Mouse (Mus musculus) heart, adult 2 months (tissue): Measurements from ENCODE around the gene Grik4. TPM values are rescaled to one million over a fixed set of nuclear protein-coding genes. Genes with fewer than 3 reads are reported as not detected.

Source experiments
- DNase-seq, 2 experiments: peaks; one replicate each; pipeline ENCODE4 v3.0.0; 2021
- H3K27ac ChIP-seq: fragments of 200-600 bp; 2 replicates; pipeline ENCODE4 v1.8.1; 2022
- H3K27me3 ChIP-seq: fragments of 200-500 bp; 2 replicates; pipeline ENCODE4 v1.6.1; 2012; ENCODE audit warnings: mild to moderate bottlenecking, low read length, inconsistent platforms, mixed read lengths; ENCODE audit not compliant: control insufficient read depth, insufficient read depth
- H3K36me3 ChIP-seq: fragments of 200-500 bp; 2 replicates; pipeline ENCODE4 v1.6.1; 2012; ENCODE audit warnings: low read length, inconsistent platforms; ENCODE audit not compliant: control insufficient read depth, insufficient read depth
- H3K4me1 ChIP-seq: fragments of 200-500 bp; 2 replicates; pipeline ENCODE4 v1.6.1; 2011; ENCODE audit warnings: low read length; ENCODE audit not compliant: control insufficient read depth, insufficient read depth
- H3K4me3 ChIP-seq: fragments of 200-600 bp; 2 replicates; pipeline ENCODE4 v1.8.1; 2022
- H3K79me2 ChIP-seq: fragments of 200-500 bp; replicated peaks from 2 replicates; pipeline ENCODE4 v1.6.1; 2012; ENCODE audit warnings: mild to moderate bottlenecking, inconsistent platforms, low read length, moderate library complexity, mixed read lengths; ENCODE audit not compliant: control insufficient read depth, insufficient read depth
- H3K9ac ChIP-seq: fragments of 200-500 bp; 2 replicates; pipeline ENCODE4 v1.6.1; 2012; ENCODE audit warnings: low read depth, mild to moderate bottlenecking, control low read depth, inconsistent platforms, low read length, mixed read lengths
- CTCF ChIP-seq: fragments of 200-600 bp; IDR thresholded peaks from 2 replicates; pipeline ENCODE4 v1.8.1; 2022; ENCODE audit warnings: antibody characterized with exemption, mild to moderate bottlenecking, moderate library complexity
- EP300 ChIP-seq: fragments of 200-500 bp; IDR thresholded peaks from 2 replicates; pipeline ENCODE4 v1.6.1; 2011; ENCODE audit warnings: low read depth, low read length, control low read depth; ENCODE audit not compliant: insufficient read depth
- POLR2A ChIP-seq: fragments of 200-500 bp; IDR thresholded peaks from 2 replicates; pipeline ENCODE4 v1.6.1; 2011; ENCODE audit warnings: mild to moderate bottlenecking, low read depth, low read length, control low read depth; ENCODE audit not compliant: insufficient read depth
- WGBS: fragments of 180-500 bp; shearing (Covaris S2); methylation state at CpG from one replicate; pipeline ENCODE4 v1.1.7; 2018; 5-methylcytosine and 5-hydroxymethylcytosine counted together
- intact Hi-C: fragments of 180-260 bp; cut with DNase I; formaldehyde crosslinking; loops from one replicate; pipeline ENCODE4 v1.15.1; 2025
- polyA plus RNA-seq: library from polyadenylated mRNA; depleted of rRNA; stranded (reverse); fragments of >200 nt; gene quantifications from 2 replicates; pipeline ENCODE4 v1.2.3, GENCODE M21; 2012
- total RNA-seq, 2 experiments: library from RNA; stranded (reverse); gene quantifications; 2 replicates each; pipeline ENCODE4 v1.2.3; 2021

Grik4 gene
- total and polyA plus RNA-seq, 3 experiments = 0.02 to 0.09 TPM; not detected in 1

GRCm38 (mm10) chr9:42578106-42578505, 366.2 kb downstream of the Grik4 start:
- TF ChIP-seq EP300 = no peak
- TF ChIP-seq POLR2A = no peak
- TF ChIP-seq CTCF = no peak
- no peaks in the 10 kb centered on the region for H3K36me3 ChIP-seq
- H3K79me2 ChIP-seq = no peaks in the 10 kb centered on the region
- H3K9ac ChIP-seq = no peak overlapping the region
- H3K27ac ChIP-seq = no peak overlapping the region
- H3K27me3 ChIP-seq = no peaks in the 10 kb centered on the region; the same call in 1 of the 2 replicates
- H3K4me3 ChIP-seq = no peak overlapping the region
- intact Hi-C loops = no loop called here
- WGBS = 63% methylated on average over 7 of the region's 7 CpGs
- no peak for DNase-seq
- H3K4me1 ChIP-seq = no peaks in the 10 kb centered on the region

- DNase-seq = no peak
- H3K9ac ChIP-seq = no peak overlapping the region
- TF ChIP-seq CTCF (no peak), POLR2A (no peak), EP300 (no peak)
- intact Hi-C loops = loop anchor here (1.0 kb wide), 1 partner anchor 371 kb away; the partner anchor contains the start of gene Grik4
- WGBS = 49% methylated on average over 14 of the region's 14 CpGs
- no peak overlapping the region for H3K4me3 ChIP-seq
- no peaks in the 10 kb centered on the region for H3K36me3 ChIP-seq
- H3K4me1 ChIP-seq = no peaks in the 10 kb centered on the region
- H3K79me2 ChIP-seq = no peaks in the 10 kb centered on the region
- H3K27me3 ChIP-seq = no peaks in the 10 kb centered on the region; the same call in 1 of the 2 replicates
- no peak overlapping the region for H3K27ac ChIP-seq
Observed at GRCm38 (mm10) chr9:42573616-42574350, 370.5 kb downstream of the Grik4 start.

DNA sequence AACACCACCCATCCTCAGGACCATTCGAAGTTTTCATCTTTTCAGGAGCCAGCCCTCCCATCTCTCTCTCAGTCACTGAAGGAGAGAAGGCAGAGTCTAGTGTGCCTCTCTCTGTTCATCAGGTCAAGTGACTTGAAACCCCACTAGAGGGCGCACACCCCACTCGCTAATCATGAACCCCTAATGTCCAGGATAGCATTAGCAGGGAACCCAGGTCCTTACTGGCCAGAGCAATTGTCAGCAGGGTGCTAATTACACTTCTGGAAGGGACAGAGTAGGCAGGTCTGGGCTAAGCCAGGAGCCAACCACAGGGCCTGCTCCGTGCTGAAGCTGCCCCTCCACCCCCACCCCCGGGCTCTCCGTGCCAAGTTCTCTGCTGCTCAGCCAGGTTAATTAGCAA, 371.1 kb downstream of the Grik4 start:
- intact Hi-C loops = loop anchor here (1.0 kb wide), 1 partner anchor 371 kb away; the partner anchor contains the start of gene Grik4
- TF ChIP-seq POLR2A (no peak), CTCF (peak; percentile 73)
- Histone ChIP-seq H3K79me2 (no peaks in the 10 kb centered on the region), H3K36me3 (no peaks in the 10 kb centered on the region), H3K27ac (no peak overlapping the region), H3K9ac (no peak overlapping the region), H3K4me1 (no peaks in the 10 kb centered on the region), H3K4me3 (no peak overlapping the region), H3K27me3 (no peaks in the 10 kb centered on the region; the same call in 1 of the 2 replicates)
- 14% methylated on average over 6 of the region's 6 CpGs for WGBS
- peak; percentile 14 to 31 for DNase-seq

DNA sequence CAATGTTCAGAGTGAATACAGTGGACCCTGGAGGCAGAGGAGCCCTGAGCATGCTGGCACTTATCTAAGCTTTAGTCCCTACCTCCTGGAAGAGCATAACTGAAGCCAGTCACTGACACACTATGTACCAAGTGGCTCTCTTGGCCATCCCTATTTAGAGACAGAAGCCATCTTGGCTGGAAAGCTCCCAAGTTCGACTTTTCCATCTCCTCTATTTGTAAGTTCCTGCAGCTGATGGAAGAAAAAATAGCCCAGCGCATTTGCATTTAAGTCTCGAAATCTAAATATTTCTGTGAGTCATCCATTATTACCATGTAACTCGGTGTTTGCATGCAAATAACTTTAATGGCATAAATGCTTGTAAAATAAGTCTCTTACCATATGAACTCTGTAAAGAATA, 378.4 kb downstream of the Grik4 start:
- Histone ChIP-seq H3K36me3 (no peaks in the 10 kb centered on the region), H3K9ac (no peak overlapping the region), H3K4me3 (no peak overlapping the region), H3K27ac (no peak overlapping the region), H3K4me1 (no peaks in the 10 kb centered on the region), H3K79me2 (no peaks in the 10 kb centered on the region), H3K27me3 (no peaks in the 10 kb centered on the region)
- DNase-seq = no peak
- WGBS = 78% methylated on average over 4 of the region's 4 CpGs
- no peak for TF ChIP-seq POLR2A
- intact Hi-C loops = no loop called here

- DNase-seq = no peak
- 22% methylated on average over 1 of the region's 1 CpGs for WGBS
- no peaks in the 10 kb centered on the region for H3K79me2 ChIP-seq
- no peak overlapping the region for H3K9ac ChIP-seq
- H3K27ac ChIP-seq = no peak overlapping the region
- H3K27me3 ChIP-seq = no peaks in the 10 kb centered on the region
- H3K4me3 ChIP-seq = no peak overlapping the region
- intact Hi-C loops = no loop called here
- no peaks in the 10 kb centered on the region for H3K36me3 ChIP-seq
- H3K4me1 ChIP-seq = no peaks in the 10 kb centered on the region
- no peak for TF ChIP-seq EP300
- TF ChIP-seq CTCF = no peak
- TF ChIP-seq POLR2A = no peak
Observed at GRCm38 (mm10) chr9:42555186-42555585, 389.1 kb downstream of the Grik4 start.

GRCm38 (mm10) chr9:42550116-42550515, 394.2 kb downstream of the Grik4 start:
- Histone ChIP-seq H3K79me2 (no peaks in the 10 kb centered on the region), H3K4me1 (no peaks in the 10 kb centered on the region), H3K36me3 (no peaks in the 10 kb centered on the region), H3K27me3 (no peaks in the 10 kb centered on the region; the same call in 1 of the 2 replicates), H3K27ac (no peak overlapping the region), H3K9ac (no peak overlapping the region), H3K4me3 (no peak overlapping the region)
- TF ChIP-seq EP300 = no peak
- TF ChIP-seq CTCF = peak; percentile 77
- WGBS = 10% methylated on average over 13 of the region's 13 CpGs
- DNase-seq = peak; percentile 29 to 70
- intact Hi-C loops = loop anchor here (5.0 kb wide), 1 partner anchor 392 kb away; the partner anchor contains the start of gene Grik4
